Mouse (Mus musculus) limb, embryonic 15.5 days (tissue): ENCODE measurements around the gene Pdcd6. TPM values are rescaled to one million over a fixed set of nuclear protein-coding genes. Genes with fewer than 3 reads are reported as not detected.

Experiments used
- ATAC-seq: fragments of 200-750 bp; cut with Nextera tagmentation; 2 replicates; pipeline ENCODE4 v1.8.0; 2017; ENCODE audit warnings: low read depth, moderate TSS enrichment; ENCODE audit not compliant: insufficient number of reproducible peaks, low FRiP score, low TSS enrichment
- H3K27ac ChIP-seq: fragments of 300-500 bp; sonication (generic); 2 replicates; pipeline ENCODE4 v1.5.1; 2015; ENCODE audit warnings: moderate library complexity, mild to moderate bottlenecking, inconsistent platforms
- H3K27me3 ChIP-seq: fragments of 300-500 bp; sonication (generic); 2 replicates; pipeline ENCODE4 v1.6.1; 2015; ENCODE audit warnings: inconsistent platforms
- H3K36me3 ChIP-seq: fragments of 300-500 bp; sonication (generic); 2 replicates; pipeline ENCODE4 v1.6.1; 2015; ENCODE audit warnings: inconsistent platforms
- H3K4me1 ChIP-seq: fragments of 300-500 bp; sonication (generic); 2 replicates; pipeline ENCODE4 v1.6.1; 2015; ENCODE audit warnings: inconsistent platforms
- H3K4me2 ChIP-seq: fragments of 300-500 bp; sonication (generic); 2 replicates; pipeline ENCODE4 v1.6.1; 2015; ENCODE audit warnings: mild to moderate bottlenecking, inconsistent platforms
- H3K4me3 ChIP-seq: fragments of 300-500 bp; sonication (generic); 2 replicates; pipeline ENCODE4 v1.5.1; 2015; ENCODE audit warnings: mild to moderate bottlenecking, inconsistent platforms
- H3K9ac ChIP-seq: fragments of 300-500 bp; sonication (generic); 2 replicates; pipeline ENCODE4 v1.6.1; 2015; ENCODE audit warnings: inconsistent platforms
- H3K9me3 ChIP-seq: fragments of 300-500 bp; sonication (generic); 2 replicates; pipeline ENCODE4 v1.6.1; 2016; ENCODE audit warnings: inconsistent platforms
- WGBS: fragments of 180-500 bp; shearing (Covaris S2); methylation state at CpG from one replicate; pipeline ENCODE4 v1.1.7; 2015; 5-methylcytosine and 5-hydroxymethylcytosine counted together
- polyA plus RNA-seq: library from polyadenylated mRNA; unstranded; fragments of >200 nt; fragmentation: Nextera tagmentation; extraction: Ambion mirVana; gene quantifications from 2 replicates; pipeline ENCODE4 v1.2.1, GENCODE M21; 2015

Pdcd6 gene
- polyA plus RNA-seq, 1 experiment from 2014 or later = 158 TPM

- 92% methylated on average over 3 of the region's 3 CpGs for WGBS
These were observed 2.8 kb downstream of the Pdcd6 start for GRCm38 (mm10) chr13:74314616-74315015.

GRCm38 (mm10) chr13:74305780-74306179, 11.6 kb downstream of the Pdcd6 start:
- Histone ChIP-seq H3K4me2 (no peak overlapping the region), H3K4me1 (no peaks in the 10 kb centered on the region), H3K27me3 (no peaks in the 10 kb centered on the region), H3K36me3 (peaks cover 76% of the 10 kb centered on the region), H3K9me3 (no peaks in the 10 kb centered on the region), H3K9ac (no peak overlapping the region), H3K4me3 (no peak overlapping the region), H3K27ac (no peak overlapping the region)
- no peak for ATAC-seq
- WGBS = 95% methylated on average over 1 of the region's 1 CpGs

More at GRCm38 (mm10) chr13:74314616-74315015, 2.8 kb downstream of the Pdcd6 start:
- no peaks in the 10 kb centered on the region for H3K9me3 ChIP-seq
- ATAC-seq = no peak
- H3K4me3 ChIP-seq = no peak overlapping the region
- no peak overlapping the region for H3K4me2 ChIP-seq
- no peak overlapping the region for H3K9ac ChIP-seq
- H3K27me3 ChIP-seq = no peaks in the 10 kb centered on the region
- H3K36me3 ChIP-seq = peaks cover 18% of the 10 kb centered on the region
- H3K27ac ChIP-seq = no peak overlapping the region
- H3K4me1 ChIP-seq = peaks cover 8% of the 10 kb centered on the region; the same call in 1 of the 2 replicates

GRCm38 (mm10) chr13:74305380-74305779, 12.0 kb downstream of the Pdcd6 start:
- no peak overlapping the region for H3K9ac ChIP-seq
- H3K27ac ChIP-seq = no peak overlapping the region
- 88% methylated on average over 6 of the region's 6 CpGs for WGBS
- peaks cover 72% of the 10 kb centered on the region for H3K36me3 ChIP-seq
- no peak for ATAC-seq
- no peak overlapping the region for H3K4me2 ChIP-seq
- no peak overlapping the region for H3K4me3 ChIP-seq
- no peaks in the 10 kb centered on the region for H3K27me3 ChIP-seq
- no peaks in the 10 kb centered on the region for H3K4me1 ChIP-seq
- H3K9me3 ChIP-seq = no peaks in the 10 kb centered on the region

- no peak overlapping the region for H3K27ac ChIP-seq
- 74% methylated on average over 10 of the region's 10 CpGs for WGBS
- no peak for ATAC-seq
- H3K4me3 ChIP-seq = no peak overlapping the region
- H3K9me3 ChIP-seq = no peaks in the 10 kb centered on the region
- H3K27me3 ChIP-seq = no peaks in the 10 kb centered on the region
- no peak overlapping the region for H3K9ac ChIP-seq
- no peaks in the 10 kb centered on the region for H3K4me1 ChIP-seq
- H3K4me2 ChIP-seq = no peak overlapping the region
- peaks cover 48% of the 10 kb centered on the region for H3K36me3 ChIP-seq
These were observed 15.0 kb downstream of the Pdcd6 start for GRCm38 (mm10) chr13:74302050-74303037.

GRCm38 (mm10) chr13:74301607-74301984, 15.8 kb downstream of the Pdcd6 start:
- WGBS = 74% methylated on average over 6 of the region's 6 CpGs
- ATAC-seq = 0 out of 2 replicates have a peak, but pooled peaks have one; percentile 23
- Histone ChIP-seq H3K9ac (no peak overlapping the region), H3K27me3 (no peaks in the 10 kb centered on the region), H3K27ac (peak overlapping the region; percentile 12; the same call in 1 of the 2 replicates), H3K4me3 (no peak overlapping the region), H3K4me2 (no peak overlapping the region), H3K36me3 (peaks cover 41% of the 10 kb centered on the region), H3K9me3 (no peaks in the 10 kb centered on the region), H3K4me1 (no peaks in the 10 kb centered on the region)

- Histone ChIP-seq H3K36me3 (peaks cover 35% of the 10 kb centered on the region), H3K4me3 (no peak overlapping the region), H3K4me2 (no peak overlapping the region), H3K9ac (no peak overlapping the region), H3K4me1 (no peaks in the 10 kb centered on the region), H3K27ac (peak overlapping the region; percentile 12; the same call in 1 of the 2 replicates), H3K9me3 (no peaks in the 10 kb centered on the region), H3K27me3 (no peaks in the 10 kb centered on the region)
- WGBS = 43% methylated on average over 4 of the region's 4 CpGs
- ATAC-seq = 0 out of 2 replicates have a peak, but pooled peaks have one; percentile 4
These were observed 16.3 kb downstream of the Pdcd6 start for GRCm38 (mm10) chr13:74300925-74301606.

GRCm38 (mm10) chr13:74296376-74296775, 21.0 kb downstream of the Pdcd6 start:
- Histone ChIP-seq H3K36me3 (no peaks in the 10 kb centered on the region), H3K27me3 (peaks cover 22% of the 10 kb centered on the region), H3K9ac (no peak overlapping the region), H3K9me3 (no peaks in the 10 kb centered on the region), H3K4me3 (no peak overlapping the region), H3K4me2 (no peak overlapping the region), H3K4me1 (peaks cover 6% of the 10 kb centered on the region), H3K27ac (no peak overlapping the region)
- no peak for ATAC-seq
- WGBS = 76% methylated on average over 7 of the region's 7 CpGs

GRCm38 (mm10) chr13:74292167-74292566, 25.2 kb downstream of the Pdcd6 start, which contains the start of gene Ahrr:
Gene Ahrr, minus strand, starts transcription at chr13:74292331.
- 2% methylated on average over 26 of the region's 27 CpGs for WGBS
- peak within 1 kb of the TSS; percentile 30 for H3K4me3 ChIP-seq
- no peak within 1 kb of the TSS for H3K27ac ChIP-seq
- peak within 1 kb of the TSS; percentile 52 for H3K4me2 ChIP-seq
- peak within 1 kb of the TSS; percentile 28; the same call in 1 of the 2 replicates for H3K9ac ChIP-seq
- no peaks in the 10 kb centered on the region for H3K9me3 ChIP-seq
- H3K36me3 ChIP-seq = no peaks in the 10 kb centered on the region
- H3K27me3 ChIP-seq = peaks cover 27% of the 10 kb centered on the region
- ATAC-seq = no peak
- H3K4me1 ChIP-seq = peaks cover 6% of the 10 kb centered on the region

- Histone ChIP-seq H3K4me3 (no peak overlapping the region), H3K9ac (no peak overlapping the region), H3K9me3 (no peaks in the 10 kb centered on the region), H3K36me3 (no peaks in the 10 kb centered on the region), H3K27me3 (peaks cover 27% of the 10 kb centered on the region), H3K4me2 (no peak overlapping the region), H3K27ac (no peak overlapping the region), H3K4me1 (peaks cover 6% of the 10 kb centered on the region)
- WGBS = 82% methylated on average over 5 of the region's 5 CpGs
- no peak for ATAC-seq
These were observed 27.7 kb downstream of the Pdcd6 start for GRCm38 (mm10) chr13:74289646-74290045.

- H3K9ac ChIP-seq = no peak overlapping the region
These were observed 35.1 kb downstream of the Pdcd6 start for GRCm38 (mm10) chr13:74282299-74282698.

GRCm38 (mm10) chr13:74275726-74276125, 41.7 kb downstream of the Pdcd6 start:
- H3K4me3 ChIP-seq = no peak overlapping the region
- H3K27me3 ChIP-seq = no peaks in the 10 kb centered on the region
- WGBS = 82% methylated on average over 4 of the region's 4 CpGs
- no peak for ATAC-seq
- H3K9me3 ChIP-seq = no peaks in the 10 kb centered on the region
- no peak overlapping the region for H3K4me2 ChIP-seq
- H3K4me1 ChIP-seq = no peaks in the 10 kb centered on the region
- no peak overlapping the region for H3K9ac ChIP-seq
- no peak overlapping the region for H3K27ac ChIP-seq
- H3K36me3 ChIP-seq = no peaks in the 10 kb centered on the region

More at GRCm38 (mm10) chr13:74282299-74282698, 35.1 kb downstream of the Pdcd6 start:
- no peaks in the 10 kb centered on the region for H3K36me3 ChIP-seq
- H3K4me1 ChIP-seq = no peaks in the 10 kb centered on the region
- ATAC-seq = no peak
- no peaks in the 10 kb centered on the region for H3K9me3 ChIP-seq
- no peak overlapping the region for H3K27ac ChIP-seq
- H3K4me2 ChIP-seq = no peak overlapping the region
- H3K27me3 ChIP-seq = no peaks in the 10 kb centered on the region
- WGBS = 75% methylated on average over 1 of the region's 2 CpGs
- no peak overlapping the region for H3K4me3 ChIP-seq
